ENCODE assay signal across 14 mouse cellular contexts in genomic region chr3:149426023-149426759, GRCm38 (mm10).
DNase-seq lines count a peak whose midpoint lies in the region; ATAC-seq and TF ChIP-seq lines count a peak whose summit lies in the region.
"Had no signal": no experiment of that assay in that cellular context is flagged by ENCODE, and none has a peak within 500 bp of the region (broad histone marks: within the 10 kb centered on the region; RNA-seq: fewer than 3 reads in every experiment).

No protein-coding gene starts in this region.

- no peaks in the 10 kb centered on the region for H3K36me3 ChIP-seq in forebrain, embryonic 16.5 days (ENCODE audit: control insufficient read depth, insufficient read depth)
- no peaks in the 10 kb centered on the region for H3K36me3 ChIP-seq in midbrain, embryonic 11.5 days (ENCODE audit: control insufficient read depth, insufficient read depth, low read length)
- H3K36me3 ChIP-seq: heart, embryonic 13.5 days; limb, embryonic 15.5 days; stomach, embryonic 15.5 days had no signal

- WGBS in forebrain, embryonic 16.5 days, result 45% methylated on average over 18 of the region's 18 CpGs
- WGBS in midbrain, embryonic 11.5 days, result 59% methylated on average over 18 of the region's 18 CpGs

- H3K9ac ChIP-seq in forebrain, embryonic 16.5 days (replicated peaks; ENCODE audit: low read depth, low read length), result no peak overlapping the region
- H3K9ac ChIP-seq in midbrain, embryonic 11.5 days (ENCODE audit: low read length), result no peak overlapping the region
- H3K9ac ChIP-seq: heart, embryonic 13.5 days; limb, embryonic 15.5 days; stomach, embryonic 15.5 days had no signal

- no peaks in the 10 kb centered on the region for H3K9me3 ChIP-seq in forebrain, embryonic 16.5 days (ENCODE audit: control insufficient read depth, low read length)
- H3K9me3 ChIP-seq in midbrain, embryonic 11.5 days (ENCODE audit: control insufficient read depth, low read length), result no peaks in the 10 kb centered on the region
- H3K9me3 ChIP-seq: heart, embryonic 13.5 days; limb, embryonic 15.5 days; stomach, embryonic 15.5 days had no signal

- no peak for ATAC-seq in forebrain, embryonic 16.5 days
- ATAC-seq in midbrain, embryonic 11.5 days (ENCODE audit: low FRiP score), result peak; percentile 54; the same call in 1 of the 2 replicates

- no peak for TF ChIP-seq CTCF in gastrocnemius, adult 2 months (IDR thresholded peaks at IDR 0.05)
- no peak for TF ChIP-seq CTCF in left cerebral cortex, adult 2 months (IDR thresholded peaks at IDR 0.05)

- peaks cover 14% of the 10 kb centered on the region for H3K4me1 ChIP-seq in forebrain, embryonic 16.5 days (replicated peaks; ENCODE audit: control insufficient read depth, insufficient read depth, low read length)
- no peaks in the 10 kb centered on the region; the same call in 1 of the 2 replicates for H3K4me1 ChIP-seq in midbrain, embryonic 11.5 days (ENCODE audit: control insufficient read depth, insufficient read depth, low read length)
- H3K4me1 ChIP-seq: heart, embryonic 13.5 days; limb, embryonic 15.5 days; stomach, embryonic 15.5 days had no signal

- H3K4me2 ChIP-seq in forebrain, embryonic 16.5 days (ENCODE audit: low read length), result peak overlapping the region; percentile 31
- peak overlapping the region; percentile 25; the same call in 1 of the 2 replicates for H3K4me2 ChIP-seq in midbrain, embryonic 11.5 days
- H3K4me2 ChIP-seq: heart, embryonic 13.5 days; limb, embryonic 15.5 days; stomach, embryonic 15.5 days had no signal

- intact Hi-C loops in gastrocnemius, adult 2 months (cut with DNase I), result no loop called here
- intact Hi-C loops in left cerebral cortex, postnatal 4 days (cut with DNase I), result no loop called here
- intact Hi-C loops in left cerebral cortex, adult 2 months (cut with DNase I), result no loop called here

- H3K27me3 ChIP-seq in forebrain, embryonic 16.5 days (replicated peaks; ENCODE audit: control insufficient read depth, insufficient read depth, low read length), result no peaks in the 10 kb centered on the region
- no peaks in the 10 kb centered on the region for H3K27me3 ChIP-seq in midbrain, embryonic 11.5 days (ENCODE audit: control insufficient read depth, insufficient read depth, low read length)
- H3K27me3 ChIP-seq: heart, embryonic 13.5 days; limb, embryonic 15.5 days; stomach, embryonic 15.5 days had no signal

- DNase-seq in gastrocnemius, adult 2 months, result no peak
- no peak for DNase-seq in gastrocnemius, adult 18-20 months (ENCODE audit: low spot score)
- DNase-seq in CD4-positive helper T cell, adult 2 months (ENCODE audit: low read depth, low spot score), result peak; percentile 30
- peak; percentile 85 for DNase-seq in midbrain, embryonic 11.5 days (ENCODE audit: low spot score, missing footprints)
- DNase-seq in left cerebral cortex, postnatal 4 days, result no peak
- DNase-seq in left cerebral cortex, adult 2 months (ENCODE audit: extremely low spot score in 1 of 2, low spot score in 2 of 2), result no peak
- no peak for DNase-seq in adrenal gland, adult 18-20 months (ENCODE audit: low spot score in 2 of 2)
- DNase-seq: adrenal gland, postnatal 10 days; cerebellum, adult 11-12 months; lung, postnatal 10 days had no signal

- no peak overlapping the region for H3K27ac ChIP-seq in gastrocnemius, adult 2 months
- no peak overlapping the region; the same call in 1 of the 2 replicates for H3K27ac ChIP-seq in forebrain, embryonic 16.5 days (ENCODE audit: low read length)
- H3K27ac ChIP-seq in midbrain, embryonic 11.5 days (ENCODE audit: low read depth, low read length), result no peak overlapping the region; the same call in 1 of the 2 replicates
- no peak overlapping the region for H3K27ac ChIP-seq in left cerebral cortex, adult 2 months
- H3K27ac ChIP-seq: heart, embryonic 13.5 days; limb, embryonic 15.5 days; stomach, embryonic 15.5 days had no signal

- H3K4me3 ChIP-seq in gastrocnemius, adult 2 months, result peak overlapping the region; percentile 35
- H3K4me3 ChIP-seq in forebrain, embryonic 16.5 days (replicated peaks; ENCODE audit: low read length), result no peak overlapping the region
- H3K4me3 ChIP-seq in midbrain, embryonic 11.5 days (ENCODE audit: low read depth, low read length), result no peak overlapping the region
- no peak overlapping the region for H3K4me3 ChIP-seq in left cerebral cortex, adult 2 months
- H3K4me3 ChIP-seq: heart, embryonic 13.5 days; limb, embryonic 15.5 days; stomach, embryonic 15.5 days had no signal

Comparison
In these comparisons a context has a peak if more than half of its experiments do, and no peak if none do; other contexts are left out.
1. DNase-seq: peak in CD4-positive helper T cell, adult 2 months (single experiment) and midbrain, embryonic 11.5 days (single experiment); none in gastrocnemius, adult 2 months (single experiment), gastrocnemius, adult 18-20 months (single experiment), left cerebral cortex, postnatal 4 days (single experiment), left cerebral cortex, adult 2 months (0 of 2) and adrenal gland, adult 18-20 months (0 of 2).